Mouse (Mus musculus): ENCODE measurements around the gene A730046J19Rik. TPM values are rescaled to one million over a fixed set of nuclear protein-coding genes. Genes with fewer than 3 reads are reported as not detected.

Gene A730046J19Rik
- polyA plus RNA-seq (2012; rRNA removed) = not detected in 2 replicates

DNA sequence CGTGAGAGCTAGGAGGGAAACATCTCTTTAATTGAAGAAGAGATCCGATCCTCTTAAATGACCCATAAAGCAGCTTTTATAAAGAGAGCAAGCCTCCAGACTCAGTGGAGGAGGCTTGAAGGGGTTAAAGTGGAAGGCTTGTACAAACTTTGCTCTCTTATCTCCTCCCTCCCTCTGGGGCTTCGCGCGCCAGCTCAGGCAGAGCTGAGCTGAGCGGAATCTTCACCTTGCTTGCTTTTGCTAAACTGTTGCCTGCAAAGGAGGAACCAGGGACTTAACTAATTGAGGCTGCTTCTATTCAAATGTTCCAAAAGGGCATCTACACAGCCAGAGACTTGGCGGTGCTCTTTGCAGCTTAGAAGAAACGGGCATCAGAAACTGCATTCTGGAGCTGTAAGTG lies at the start of gene A730046J19Rik:
Gene A730046J19Rik, plus strand, starts transcription at position 173 of the 400 bp plus-strand sequence.

Other genes starting within 250 kb of the A730046J19Rik start
- 0.01 TPM in 1 of 2 replicates, not detected in the other for gene Dcx, start 220.4 kb upstream of the A730046J19Rik start, polyA plus RNA-seq (2012; rRNA removed)
- 1.9 and 3.3 TPM in 2 replicates for gene Alg13, start 164.1 kb downstream of the A730046J19Rik start, polyA plus RNA-seq (2012; rRNA removed)

Measured in stomach, adult 2 months (tissue).